Mouse (Mus musculus): Measurements from ENCODE around the gene Atg9b.
A peak's percentile ranks its signal among the peaks of the same experiment; 100 is the strongest.

Atg9b gene

GRCm38 (mm10) chr5:24391864-24392263, at the start of gene Atg9b:
Atg9b (minus strand) TSS chr5:24392143.
- DNase-seq (ENCODE audit: low read depth), result no peak

DNA sequence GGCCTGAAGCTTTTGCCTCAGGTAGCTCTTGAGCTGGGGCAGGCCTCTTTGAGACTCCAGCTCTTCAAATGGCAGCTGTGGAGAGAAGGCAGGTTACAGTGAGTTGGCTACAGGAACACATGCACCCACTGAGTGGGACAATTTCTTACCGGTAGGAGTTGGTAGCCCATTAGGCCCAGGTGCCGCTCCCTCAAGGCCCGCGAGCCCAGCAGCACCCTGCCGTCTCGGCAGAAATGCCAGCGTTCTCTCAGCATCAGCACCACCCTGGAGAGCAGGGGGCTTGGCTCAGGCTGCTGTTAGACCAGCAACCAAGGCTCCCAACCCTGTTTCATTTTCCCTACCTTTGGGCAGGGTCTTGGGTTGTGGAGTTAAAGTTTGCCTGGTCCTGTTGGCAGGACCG, 49.2 kb upstream of the Atg9b start:
- no peak for DNase-seq (ENCODE audit: low read depth)

DNA sequence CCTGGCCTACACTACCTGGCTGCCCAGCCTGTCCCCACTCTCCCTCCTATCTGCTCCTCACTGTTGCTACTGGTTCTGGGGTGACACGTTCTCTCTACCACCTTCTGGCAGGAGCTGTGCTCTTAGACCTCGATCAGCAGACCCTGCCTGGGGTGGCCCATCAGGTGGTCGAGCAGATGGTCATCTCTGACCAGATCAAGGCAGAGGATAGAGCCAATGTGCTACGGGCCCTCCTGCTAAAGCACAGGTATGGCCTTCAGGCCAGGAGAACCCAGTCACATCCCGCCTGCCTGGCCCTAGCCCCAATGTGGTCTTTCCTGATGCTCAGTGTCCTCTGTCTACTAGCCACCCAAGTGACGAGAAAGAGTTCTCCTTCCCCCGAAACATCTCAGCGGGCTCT, 42.0 kb upstream of the Atg9b start:
- no peak for DNase-seq (ENCODE audit: low read depth)

GRCm38 (mm10) chr5:24428596-24428995, 36.7 kb upstream of the Atg9b start:
- no peak for DNase-seq (ENCODE audit: low read depth)

DNA sequence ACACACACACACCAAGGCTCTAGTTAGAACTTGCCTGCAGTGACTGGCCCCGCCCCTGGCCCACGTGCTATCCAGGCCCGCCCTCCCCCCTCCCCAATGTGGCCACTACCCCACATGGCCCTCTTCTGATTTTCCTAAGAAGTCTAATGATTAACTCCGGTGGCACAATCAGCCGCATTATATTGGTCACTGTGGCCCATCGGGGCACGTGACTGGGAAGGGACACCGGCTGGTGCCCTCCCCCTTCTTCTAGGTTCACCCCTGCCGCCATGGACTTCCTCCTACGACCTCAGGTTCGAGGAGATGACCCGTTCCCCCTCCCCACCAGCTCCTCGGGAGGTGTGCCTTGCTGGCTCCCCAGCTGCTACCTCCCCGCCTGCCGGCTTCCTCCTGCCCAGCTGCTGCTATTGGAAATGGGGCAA, 36.0 kb upstream of the Atg9b start:
- DNase-seq (ENCODE audit: low read depth), result no peak

DNA sequence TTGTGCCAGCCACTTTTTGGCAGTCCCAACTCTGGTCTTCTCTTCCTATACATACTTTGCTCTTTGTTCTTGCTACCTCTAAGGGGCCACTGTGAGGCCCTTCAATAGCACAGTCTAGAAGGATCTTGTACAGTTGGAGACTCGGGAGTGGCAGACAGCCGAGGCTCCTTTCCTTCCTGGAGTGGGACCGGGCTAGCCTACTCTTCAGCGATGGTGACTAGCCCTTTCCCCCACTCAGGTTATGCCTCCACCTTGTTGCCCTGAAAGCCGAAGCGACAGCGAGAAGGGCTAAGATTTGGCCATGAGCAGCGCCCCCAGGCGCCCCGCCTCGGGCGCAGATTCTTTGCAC, 35.3 kb upstream of the Atg9b start:
- DNase-seq (ENCODE audit: low read depth), result no peak

- no peak for DNase-seq (ENCODE audit: low read depth)
Measured at GRCm38 (mm10) chr5:24426556-24427284, 34.8 kb upstream of the Atg9b start.

DNA sequence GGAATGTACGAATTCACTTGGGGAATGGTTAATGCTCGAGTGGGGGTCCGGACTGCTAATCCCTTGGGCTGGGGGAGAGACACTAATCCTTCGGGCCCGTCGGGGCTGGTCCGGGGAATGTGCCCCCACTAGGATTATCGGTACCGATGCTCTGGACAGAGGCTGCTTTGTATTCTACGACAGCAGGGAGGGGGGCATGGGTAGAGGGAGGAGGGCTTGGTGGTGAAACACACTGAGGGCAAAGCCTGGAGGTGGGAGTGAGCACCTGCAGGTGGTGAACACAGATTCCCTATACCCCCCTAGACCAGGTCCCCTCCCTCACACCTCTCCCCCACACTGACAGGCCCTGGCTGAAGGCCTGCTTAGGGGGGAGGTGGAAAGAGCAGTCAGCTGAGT, 34.1 kb upstream of the Atg9b start:
- DNase-seq (ENCODE audit: low read depth), result no peak

GRCm38 (mm10) chr5:24425421-24426036, 33.6 kb upstream of the Atg9b start:
- no peak for DNase-seq (ENCODE audit: low read depth)

DNA sequence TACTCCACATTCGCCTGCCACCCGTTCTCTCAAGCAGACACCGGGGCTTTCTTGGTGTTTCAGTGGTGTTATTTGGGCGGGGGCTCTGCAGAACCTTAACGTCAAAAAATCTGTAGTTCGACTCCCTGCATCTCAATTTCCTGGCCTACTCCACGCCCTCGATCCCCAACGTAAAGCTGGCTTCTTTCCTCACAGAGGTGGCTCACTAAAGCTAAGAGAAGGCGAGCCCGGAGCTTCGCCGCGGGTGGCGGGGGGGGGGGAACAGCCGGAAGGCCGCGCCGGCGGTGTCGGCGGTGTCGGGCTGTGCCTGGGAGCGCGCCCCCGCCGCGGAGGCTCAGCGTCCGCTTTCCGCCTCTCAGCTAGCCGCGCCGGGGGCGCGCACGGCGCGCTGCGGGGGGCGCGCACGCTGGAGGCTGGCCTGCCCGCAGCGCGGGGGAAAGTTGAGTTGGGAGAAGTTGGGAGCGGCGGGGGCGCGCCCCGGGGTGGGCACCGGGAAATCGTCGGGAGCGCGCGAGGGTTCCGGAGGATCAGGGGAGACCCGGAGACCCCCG, 33.0 kb upstream of the Atg9b start:
- DNase-seq (ENCODE audit: low read depth), result no peak

DNA sequence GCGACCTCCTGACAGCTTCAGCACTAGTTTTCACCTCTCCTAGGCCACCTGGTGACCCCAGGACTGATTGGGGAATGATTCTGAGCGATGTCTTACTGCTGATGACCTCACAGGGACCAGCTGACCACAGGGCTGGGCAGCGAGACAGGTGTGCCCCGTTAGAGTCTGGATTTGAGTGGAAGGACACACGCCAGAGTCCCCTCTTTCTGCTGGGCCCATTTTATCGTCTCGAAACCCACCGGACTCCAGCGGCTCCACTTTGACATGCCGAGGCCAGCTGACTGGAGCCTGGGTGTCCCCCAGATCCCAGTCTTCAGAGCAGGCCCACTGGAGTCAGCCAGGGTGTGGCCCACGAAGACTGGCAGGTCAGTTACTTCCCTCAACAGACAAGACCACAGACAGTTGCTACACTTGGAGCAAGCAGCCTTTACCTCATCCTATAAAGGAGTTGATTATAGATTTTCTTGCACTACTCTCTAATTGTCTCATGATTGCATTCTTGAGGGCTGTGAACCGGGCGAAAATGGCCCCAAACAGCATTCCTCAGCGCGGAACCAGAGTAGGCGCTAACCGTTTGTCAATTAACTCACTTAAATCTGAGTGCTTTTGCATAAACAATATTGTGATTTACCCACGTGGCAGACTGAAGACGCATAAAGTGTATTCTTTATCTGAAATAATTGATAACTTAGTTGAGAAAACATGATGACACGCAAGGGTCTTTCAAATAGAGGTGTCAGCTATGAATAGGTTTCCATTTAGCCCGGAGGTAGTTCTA, 32.2 kb upstream of the Atg9b start:
- no peak for DNase-seq (ENCODE audit: low read depth)

DNA sequence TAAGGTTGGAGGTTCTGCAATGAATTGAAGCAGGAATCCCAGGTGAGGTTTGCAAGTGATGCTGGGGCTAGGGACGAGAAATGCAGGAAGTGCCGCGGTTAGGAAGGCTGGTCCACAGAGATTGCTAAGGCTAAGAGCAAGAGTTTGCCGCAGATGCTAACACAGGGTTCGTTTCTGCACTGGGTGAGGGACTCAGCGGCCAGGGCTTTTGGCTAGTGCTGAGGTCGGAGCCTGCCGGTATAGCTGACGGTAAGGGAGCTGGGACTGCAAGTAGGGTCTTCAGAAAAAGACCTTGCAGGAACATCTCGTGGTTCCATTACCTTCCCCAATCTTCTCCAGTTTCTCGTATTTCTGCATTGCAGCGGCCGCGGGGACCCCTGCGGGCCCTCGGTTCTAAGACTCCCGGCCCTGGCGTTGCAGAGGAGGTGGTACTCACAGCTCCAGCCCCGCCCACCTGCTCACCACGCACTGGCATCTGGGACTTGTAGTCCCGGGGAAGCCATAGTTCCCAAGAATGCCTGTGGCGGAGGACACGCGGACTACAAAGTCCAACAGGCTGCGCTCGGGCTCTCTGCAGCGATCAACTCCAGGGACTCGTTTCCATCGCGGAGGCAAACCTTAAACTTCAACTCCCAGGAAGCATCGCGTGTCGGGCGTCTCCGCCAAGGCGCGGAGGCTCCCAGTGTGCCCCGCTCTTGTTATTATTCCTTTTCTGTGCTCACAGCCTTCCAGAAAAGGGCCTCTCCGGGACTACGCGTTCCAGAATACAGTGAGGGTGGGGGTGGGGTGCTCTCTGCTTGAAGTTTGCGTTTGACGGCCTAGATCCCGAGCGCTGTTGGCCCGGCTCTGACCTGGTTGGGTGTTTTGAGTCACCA, 31.4 kb upstream of the Atg9b start, which contains the start of the genes Cdk5 and Slc4a2:
Cdk5 (minus strand) TSS at position 402 of the 875 bp plus-strand sequence.
Slc4a2 (plus strand) TSS at position 709 of the 875 bp plus-strand sequence.
- DNase-seq (ENCODE audit: low read depth), result peak; percentile 100

DNA sequence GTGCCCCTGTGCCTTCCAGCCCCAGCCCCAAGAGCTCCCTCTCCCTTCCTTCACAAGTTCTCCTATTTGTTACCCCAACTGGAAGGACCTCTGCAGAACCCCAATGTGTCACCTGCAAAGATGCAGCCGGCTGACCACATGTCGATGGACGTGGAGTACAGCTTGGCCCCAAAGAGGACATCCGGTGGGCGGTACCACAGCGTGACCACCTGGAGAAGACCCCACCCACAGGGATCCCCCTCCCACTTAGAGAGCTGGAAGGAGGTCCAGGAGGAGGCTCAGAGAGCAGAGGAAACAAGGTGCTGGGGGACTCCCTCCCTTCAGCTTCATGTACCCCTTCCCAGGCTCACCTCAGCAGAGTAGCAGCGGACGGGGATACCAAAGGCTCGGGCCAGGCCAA, 28.4 kb upstream of the Atg9b start:
- no peak for DNase-seq (ENCODE audit: low read depth)

DNA sequence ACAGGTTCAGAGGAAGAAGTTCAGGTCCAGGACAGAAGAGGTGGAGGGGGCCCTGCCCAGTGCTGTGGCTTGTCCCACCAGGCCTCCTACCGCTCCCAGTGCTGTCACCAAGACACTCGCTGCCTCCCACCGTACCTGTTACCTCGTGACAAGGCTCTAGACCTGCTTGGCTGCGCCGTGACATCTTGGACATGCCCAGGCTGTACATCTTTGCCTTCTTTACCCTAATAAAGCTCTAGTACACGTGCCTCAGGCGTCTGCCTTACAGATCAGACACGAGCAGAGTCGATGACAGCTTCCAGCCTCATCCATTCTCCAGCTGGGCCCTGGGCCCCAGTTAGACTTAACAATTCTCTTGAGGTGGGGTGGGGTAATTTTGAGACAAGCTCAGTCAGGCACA, 25.6 kb upstream of the Atg9b start:
- no peak for DNase-seq (ENCODE audit: low read depth)

DNA sequence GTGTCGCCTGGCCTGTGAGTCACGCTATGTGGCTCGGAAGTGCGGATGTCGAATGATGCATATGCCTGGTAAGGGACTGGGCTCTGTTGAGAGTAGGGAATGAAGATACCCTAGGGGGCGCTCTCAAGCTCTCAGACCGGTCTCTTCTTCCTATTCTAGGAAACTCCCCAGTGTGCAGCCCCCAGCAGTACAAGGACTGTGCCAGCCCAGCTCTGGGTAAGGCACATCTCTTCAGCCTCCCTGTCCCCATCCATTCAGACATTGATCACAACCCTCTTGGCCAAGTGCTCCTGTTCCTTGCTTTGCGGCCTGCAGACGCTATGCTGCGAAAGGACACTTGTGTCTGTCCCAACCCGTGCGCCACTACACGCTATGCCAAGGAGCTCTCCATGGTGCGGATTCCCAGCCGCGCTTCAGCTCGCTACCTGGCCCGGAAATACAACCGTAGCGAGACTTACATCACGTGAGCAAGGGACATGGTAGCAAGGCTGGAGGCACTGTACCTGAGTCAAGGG, 24.3 kb upstream of the Atg9b start:
- DNase-seq (ENCODE audit: low read depth), result no peak

- no peak for DNase-seq (ENCODE audit: low read depth)
Measured at GRCm38 (mm10) chr5:24413938-24414337, 22.0 kb upstream of the Atg9b start.

- no peak for DNase-seq (ENCODE audit: low read depth)
Measured at GRCm38 (mm10) chr5:24413042-24413693, 21.2 kb upstream of the Atg9b start, which contains the start of gene Asic3. Asic3 (plus strand) TSS chr5:24413392.

GRCm38 (mm10) chr5:24412063-24412462, 20.1 kb upstream of the Atg9b start:
- no peak for DNase-seq (ENCODE audit: low read depth)

DNA sequence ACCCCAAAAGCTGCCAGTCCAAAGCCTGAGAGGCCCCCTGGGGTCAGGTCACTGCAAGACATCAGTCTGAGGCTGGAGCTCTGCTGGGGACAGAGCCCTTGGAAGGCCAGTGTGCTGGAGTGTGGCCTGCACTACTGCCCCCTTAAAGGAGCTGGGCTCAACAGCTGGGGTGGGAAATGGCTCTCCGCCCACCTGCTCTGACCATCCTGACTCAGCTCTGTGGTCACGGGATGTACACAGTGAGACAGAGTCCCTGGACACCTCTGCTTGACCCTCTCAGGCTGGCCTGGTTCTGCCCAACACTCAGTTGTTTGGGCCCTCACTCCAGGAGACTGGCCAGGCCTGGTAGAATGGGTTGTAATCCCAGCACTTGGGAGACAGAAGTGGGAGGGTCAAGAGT, 17.5 kb upstream of the Atg9b start:
- no peak for DNase-seq (ENCODE audit: low read depth)

DNA sequence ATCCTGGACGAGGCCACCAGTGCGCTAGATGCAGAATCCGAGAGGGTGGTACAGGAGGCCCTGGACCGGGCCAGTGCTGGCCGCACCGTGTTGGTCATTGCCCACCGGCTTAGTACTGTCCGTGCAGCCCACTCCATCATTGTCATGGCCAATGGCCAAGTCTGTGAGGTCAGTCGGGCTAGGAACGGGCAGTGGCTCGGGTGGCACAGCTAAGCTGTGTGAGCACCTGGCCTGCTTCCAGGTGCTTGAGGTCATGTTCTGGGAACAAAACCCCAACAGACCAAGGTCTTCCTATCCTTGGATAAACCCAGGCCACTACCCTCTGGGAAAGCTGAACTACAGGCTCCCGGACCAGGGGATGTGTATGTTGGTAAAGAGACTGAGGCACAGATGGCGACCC, 16.7 kb upstream of the Atg9b start:
- no peak for DNase-seq (ENCODE audit: low read depth)

DNA sequence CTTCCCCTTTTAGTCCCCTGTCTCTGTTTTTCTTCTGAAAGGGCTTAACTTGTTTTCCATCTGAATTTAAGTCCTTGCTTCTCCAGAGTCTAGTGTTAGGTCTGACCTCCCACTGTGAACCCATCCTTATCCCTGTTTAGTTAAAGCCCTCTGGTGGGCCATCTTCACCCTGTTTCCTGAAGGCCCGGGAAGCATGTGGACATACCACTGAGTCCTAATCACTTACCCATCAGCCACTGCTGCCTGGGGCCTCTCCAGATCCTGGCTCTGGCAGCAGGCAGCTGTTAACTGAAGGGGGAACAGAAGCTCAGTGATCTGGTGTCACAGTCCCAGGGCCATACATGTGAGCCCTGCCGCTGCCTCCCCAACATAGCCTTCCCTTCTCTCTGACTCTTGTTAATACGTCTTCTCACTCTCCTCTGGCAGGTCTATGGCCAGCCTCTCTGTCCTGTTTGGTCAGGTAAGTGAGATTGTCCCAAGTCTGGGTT, 13.5 kb upstream of the Atg9b start:
- no peak for DNase-seq (ENCODE audit: low read depth)

Data from fibroblast of lung, adult 2 months (primary cell).